Mouse (Mus musculus): ENCODE data around the gene Cenpo. TPM values are rescaled to one million over a fixed set of nuclear protein-coding genes. Genes with fewer than 3 reads are reported as not detected.

Gene Cenpo
- polyA plus RNA-seq (2021; fragmentation: Nextera tagmentation), result 0.88 and 1.5 TPM in 2 replicates
- long read RNA-seq, experiment 1, full-length matches to known transcripts, result 10 of 15 reads
- long read RNA-seq, experiment 1, partial matches to known transcripts, result 1 of 15 reads
- long read RNA-seq, experiment 1, other reads (novel, unspliced or antisense), result 4 of 15 reads
- long read RNA-seq, experiment 2, full-length matches to known transcripts, result 3 of 5 reads
- long read RNA-seq, experiment 2, partial matches to known transcripts, result 0 of 5 reads
- long read RNA-seq, experiment 2, other reads (novel, unspliced or antisense), result 2 of 5 reads

GRCm38 (mm10) chr12:4233572-4234508 is at the start of gene Cenpo, which contains the start of gene Ptrhd1:
TSS of gene Cenpo (minus strand) at chr12:4234294.
TSS of gene Ptrhd1 (plus strand) at chr12:4234027.

Other genes starting within 250 kb of the Cenpo start
- gene Efr3b, start 195.4 kb downstream of the Cenpo start, polyA plus RNA-seq (2021; fragmentation: Nextera tagmentation), result 29.4 and 35.3 TPM in 2 replicates
- gene Dnajc27, start 151.7 kb downstream of the Cenpo start, polyA plus RNA-seq (2021; fragmentation: Nextera tagmentation), result 38.7 and 46.2 TPM in 2 replicates
- gene Adcy3, start 101.2 kb downstream of the Cenpo start, polyA plus RNA-seq (2021; fragmentation: Nextera tagmentation), result 14.3 and 20.9 TPM in 2 replicates
- 8.8 and 11.4 TPM in 2 replicates for gene Ptrhd1, start 267 bp downstream of the Cenpo start, polyA plus RNA-seq (2021; fragmentation: Nextera tagmentation)
- gene Ncoa1, start 242.9 kb upstream of the Cenpo start, polyA plus RNA-seq (2021; fragmentation: Nextera tagmentation), result 22.5 and 33.2 TPM in 2 replicates